Mouse (Mus musculus) CH12.LX (cell line): ENCODE measurements around the gene Cyb5rl.

Source experiments
- CTCF ChIP-seq, 2 experiments: IDR thresholded peaks in 1 of 2; conservative IDR thresholded peaks in 1 of 2; 2 replicates each; pipeline ENCODE4 v1.5.1; 2011 to 2012; ENCODE audit warnings: low read depth in 2 of 2, low read length in 2 of 2, improper control_type of control experiment in 1 of 2, inconsistent platforms in 1 of 2, mild to moderate bottlenecking in 1 of 2, moderate library complexity in 1 of 2
- E2F4 ChIP-seq: IDR thresholded peaks from 2 replicates; pipeline ENCODE4 v1.6.1; 2011; ENCODE audit warnings: low read depth, low read length, improper control_type of control experiment; ENCODE audit not compliant: insufficient replicate concordance
- MAX ChIP-seq: IDR thresholded peaks from 2 replicates; pipeline ENCODE4 v1.6.1; 2011; ENCODE audit warnings: low read length, improper control_type of control experiment
- POLR2AphosphoS2 ChIP-seq: IDR thresholded peaks from 2 replicates; pipeline ENCODE4 v1.6.1; 2011; ENCODE audit warnings: low read depth, low read length, improper control_type of control experiment
- ZKSCAN1 ChIP-seq: IDR thresholded peaks from 2 replicates; pipeline ENCODE4 v1.6.1; 2012; ENCODE audit warnings: low read depth, inconsistent platforms, low read length, improper control_type of control experiment, borderline replicate concordance

GRCm38 (mm10) chr4:107042304-107042703, 24.5 kb upstream of the Cyb5rl start:
- TF ChIP-seq POLR2AphosphoS2 (no peak), ZKSCAN1 (no peak), CTCF (conservative IDR thresholded peaks at IDR 0.05 in 1 of 2, IDR thresholded peaks at IDR 0.05 in 1 of 2; ENCODE audit: low read depth in 2 of 2, low read length in 2 of 2) (no peak), E2F4 (no peak), MAX (no peak)
